Mouse (Mus musculus): ENCODE results near the gene Myb.

DNA sequence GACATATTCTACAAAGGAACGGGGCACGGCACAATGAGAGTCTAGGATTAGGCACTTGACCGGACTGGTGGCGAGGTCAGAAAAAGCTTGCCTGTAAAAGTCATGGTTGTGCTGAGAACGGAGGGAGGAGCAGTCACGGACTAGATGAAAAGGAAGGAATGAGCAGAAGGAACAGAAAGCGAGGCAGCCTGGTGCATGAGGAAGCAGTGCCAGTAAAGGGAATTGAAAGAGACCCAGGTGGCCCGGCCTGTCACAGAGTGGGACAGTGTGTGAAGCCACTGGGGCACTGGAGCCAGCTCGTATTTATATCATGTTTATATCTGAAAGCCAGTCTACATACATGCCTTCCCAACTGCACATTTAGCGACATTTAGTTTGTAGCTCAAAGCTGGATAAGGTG lies 31.7 kb upstream of the Myb start:
- TF ChIP-seq MAFK (IDR thresholded peaks at IDR 0.05; ENCODE audit: borderline replicate concordance, low read depth, low read length) (no peak), CTCF (IDR thresholded peaks at IDR 0.05 in 2 of 3, conservative IDR thresholded peaks at IDR 0.05 in 1 of 3; ENCODE audit: control insufficient read depth in 1 of 3, insufficient read depth in 1 of 3, low read depth in 2 of 3, low read length in 3 of 3, poor library complexity in 1 of 3, severe bottlenecking in 1 of 3) (no peak), EP300 (IDR thresholded peaks at IDR 0.05; ENCODE audit: low read depth in 1 of 2, low read length in 2 of 2) (no peak), ZKSCAN1 (IDR thresholded peaks at IDR 0.05; ENCODE audit: low read depth, low read length) (no peak), E2F4 (IDR thresholded peaks at IDR 0.05; ENCODE audit: borderline replicate concordance, low read depth, low read length) (no peak), JUND (IDR thresholded peaks at IDR 0.05; ENCODE audit: low read depth, low read length) (no peak)

Data from MEL (cell line).